Comparison of ENCODE assay signal across 8 mouse cellular contexts in genomic region chr2:32132567-32132992, GRCm38 (mm10). TPM values are rescaled to one million over a fixed set of nuclear protein-coding genes. Genes with fewer than 3 reads are reported as not detected.
A peak's percentile ranks its signal among the peaks of the same experiment; 100 is the strongest.
DNase-seq lines count a peak whose midpoint lies in the region; ATAC-seq and TF ChIP-seq lines count a peak whose summit lies in the region.

No protein-coding gene starts in this region.

- WGBS in midbrain, embryonic 13.5 days: 4% methylated on average over 12 of the region's 12 CpGs
- WGBS in midbrain, postnatal 0 days: 9% methylated on average over 12 of the region's 12 CpGs

- H3K4me1 ChIP-seq in midbrain, embryonic 13.5 days (replicated peaks): peaks cover 17% of the 10 kb centered on the region
- no peaks in the 10 kb centered on the region for H3K4me1 ChIP-seq in midbrain, postnatal 0 days (ENCODE audit: insufficient read depth, low read length)

- no peak for DNase-seq in midbrain, postnatal 0 days (ENCODE audit: low spot score)
- DNase-seq in brain, embryonic 14.5 days (ENCODE audit: low read depth): peak; percentile 61
- peak; percentile 61 to 81 for DNase-seq in gastrocnemius, postnatal 36 days
- DNase-seq in kidney, postnatal 25 days: peak; percentile 80 to 89
- DNase-seq in mesoderm, embryonic 11.5 days (ENCODE audit: low read depth, low spot score): peak; percentile 83
- DNase-seq in thymus, postnatal 0 days (ENCODE audit: low spot score): peak; percentile 51
- no peak for DNase-seq in right cerebral cortex, postnatal 14 days

- intact Hi-C loops in gastrocnemius, postnatal 36 days (cut with DNase I): loop anchor here (5.0 to 10.0 kb wide), 4 partner anchors 45 to 222 kb away; partner anchors contain the start of genes Ciz1 and Dnm1

- no peaks in the 10 kb centered on the region for H3K27me3 ChIP-seq in midbrain, embryonic 13.5 days
- no peaks in the 10 kb centered on the region; the same call in 1 of the 2 replicates for H3K27me3 ChIP-seq in midbrain, postnatal 0 days (ENCODE audit: insufficient read depth, low read length)

- no peak for TF ChIP-seq POLR2A in brain, embryonic 14.5 days (IDR thresholded peaks at IDR 0.05; ENCODE audit: borderline replicate concordance, extremely low read depth, insufficient read depth, insufficient read length, poor library complexity, severe bottlenecking)

- no peaks in the 10 kb centered on the region for H3K36me3 ChIP-seq in midbrain, embryonic 13.5 days
- no peaks in the 10 kb centered on the region for H3K36me3 ChIP-seq in midbrain, postnatal 0 days (ENCODE audit: insufficient read depth, low read length)

- H3K9ac ChIP-seq in midbrain, embryonic 13.5 days (replicated peaks): no peak overlapping the region
- H3K9ac ChIP-seq in midbrain, postnatal 0 days (replicated peaks; ENCODE audit: low read length, poor library complexity, severe bottlenecking): no peak overlapping the region

- H3K4me3 ChIP-seq in midbrain, embryonic 13.5 days (replicated peaks): no peak overlapping the region
- no peak overlapping the region for H3K4me3 ChIP-seq in midbrain, postnatal 0 days (ENCODE audit: low read depth, low read length)

- H3K4me2 ChIP-seq in midbrain, embryonic 13.5 days (replicated peaks): 0 out of 2 replicates have a peak overlapping the region, but pooled peaks have one; percentile 6
- no peak overlapping the region for H3K4me2 ChIP-seq in midbrain, postnatal 0 days (ENCODE audit: low read depth, low read length, poor library complexity, severe bottlenecking)

- H3K9me3 ChIP-seq in midbrain, embryonic 13.5 days: no peaks in the 10 kb centered on the region
- H3K9me3 ChIP-seq in midbrain, postnatal 0 days (ENCODE audit: low read length): no peaks in the 10 kb centered on the region

- no peak for TF ChIP-seq CTCF in midbrain, postnatal 0 days (IDR thresholded peaks at IDR 0.05)
- TF ChIP-seq CTCF in brain, embryonic 14.5 days (IDR thresholded peaks at IDR 0.05; ENCODE audit: borderline replicate concordance, extremely low read depth, insufficient read depth, insufficient read length): no peak

- no peak for ATAC-seq in midbrain, embryonic 13.5 days
- ATAC-seq in midbrain, postnatal 0 days (ENCODE audit: low FRiP score): no peak

- no peak overlapping the region for H3K27ac ChIP-seq in midbrain, embryonic 13.5 days
- H3K27ac ChIP-seq in midbrain, postnatal 0 days (ENCODE audit: low read depth, low read length): no peak overlapping the region

RNA-seq across cellular contexts. Expression of gene Prrc2b, which starts 18.3 kb away (rescaled TPM):
- 68.4 and 77.5 TPM in 2 replicates for polyA plus RNA-seq in midbrain, embryonic 13.5 days (2015; fragmentation: Nextera tagmentation; extraction: Ambion mirVana)
- total RNA-seq in midbrain, postnatal 0 days (2014; rRNA removed): 164 and 215 TPM in 2 replicates
- polyA plus RNA-seq in midbrain, postnatal 0 days (2015; fragmentation: Nextera tagmentation; extraction: Ambion mirVana): 51.5 and 65.9 TPM in 2 replicates
- polyA plus RNA-seq in brain, embryonic 14.5 days (2012; rRNA removed): 94.4 and 171 TPM in 2 replicates
- total RNA-seq in gastrocnemius, postnatal 36 days (2021): 10 to 100 TPM; 69.4 to 70.1 TPM
- polyA plus RNA-seq in thymus, postnatal 0 days (2015; fragmentation: Nextera tagmentation; extraction: Ambion mirVana): 22.5 and 33.6 TPM in 2 replicates

RNA-seq across cellular contexts. Expression of gene Plpp7, which starts 37.3 kb away (rescaled TPM):
- 16.6 and 19.1 TPM in 2 replicates for polyA plus RNA-seq in midbrain, embryonic 13.5 days (2015; fragmentation: Nextera tagmentation; extraction: Ambion mirVana)
- total RNA-seq in midbrain, postnatal 0 days (2014; rRNA removed): 31.2 and 47.0 TPM in 2 replicates
- polyA plus RNA-seq in midbrain, postnatal 0 days (2015; fragmentation: Nextera tagmentation; extraction: Ambion mirVana): 24.9 and 29.0 TPM in 2 replicates
- polyA plus RNA-seq in brain, embryonic 14.5 days (2012; rRNA removed): 20.5 and 21.1 TPM in 2 replicates
- 100 to 1,000 TPM in 1 of 2 experiments, 10 to 100 TPM in 1; 96.9 to 117 TPM for total RNA-seq in gastrocnemius, postnatal 36 days (2021)
- 0.91 and 1.0 TPM in 2 replicates for polyA plus RNA-seq in thymus, postnatal 0 days (2015; fragmentation: Nextera tagmentation; extraction: Ambion mirVana)

RNA-seq across cellular contexts. Expression of gene Fam78a, which starts 47.9 kb away (rescaled TPM):
- polyA plus RNA-seq in midbrain, embryonic 13.5 days (2015; fragmentation: Nextera tagmentation; extraction: Ambion mirVana): 0.38 and 0.44 TPM in 2 replicates
- total RNA-seq in midbrain, postnatal 0 days (2014; rRNA removed): 0.77 and 0.85 TPM in 2 replicates
- 0.35 and 0.93 TPM in 2 replicates for polyA plus RNA-seq in midbrain, postnatal 0 days (2015; fragmentation: Nextera tagmentation; extraction: Ambion mirVana)
- 0.33 and 0.86 TPM in 2 replicates for polyA plus RNA-seq in brain, embryonic 14.5 days (2012; rRNA removed)
- total RNA-seq in gastrocnemius, postnatal 36 days (2021): 10 to 100 TPM; 13.2 to 16.5 TPM
- 57.5 and 68.6 TPM in 2 replicates for polyA plus RNA-seq in thymus, postnatal 0 days (2015; fragmentation: Nextera tagmentation; extraction: Ambion mirVana)

Comparison
In these comparisons a context has a peak if more than half of its experiments do, and no peak if none do; other contexts are left out.
1. DNase-seq: peak in brain, embryonic 14.5 days (single experiment), gastrocnemius, postnatal 36 days (2 of 2), kidney, postnatal 25 days (2 of 2), mesoderm, embryonic 11.5 days (single experiment) and thymus, postnatal 0 days (single experiment); none in midbrain, postnatal 0 days (single experiment) and right cerebral cortex, postnatal 14 days (single experiment).
2. RNA of gene Fam78a, which starts 47.9 kb away (polyA plus RNA-seq): 57.5 to 68.6 TPM in thymus, postnatal 0 days; 0.33 to 0.86 TPM in brain, embryonic 14.5 days, 0.38 to 0.44 TPM in midbrain, embryonic 13.5 days and 0.35 to 0.93 TPM in midbrain, postnatal 0 days; every median in the first group is over 10 times any median in the second.